Mouse (Mus musculus) skeletal muscle tissue, adult 2 months (tissue): ENCODE results near the gene Sptlc2.

Experiments used
- DNase-seq: peaks from one replicate; pipeline ENCODE4 v3.0.0-alpha.2; 2012; ENCODE audit warnings: low read depth, low spot score

The Sptlc2 gene

GRCm38 (mm10) chr12:87388122-87388774, at the start of gene Sptlc2:
Gene Sptlc2, minus strand, starts transcription at chr12:87388355.
- peak; percentile 99 for DNase-seq

GRCm38 (mm10) chr12:87428885-87429284, 40.7 kb upstream of the Sptlc2 start:
- no peak for DNase-seq

GRCm38 (mm10) chr12:87428295-87428694, 40.1 kb upstream of the Sptlc2 start:
- DNase-seq, result no peak

- no peak for DNase-seq
Measured at GRCm38 (mm10) chr12:87426354-87427031, 38.3 kb upstream of the Sptlc2 start.

- no peak for DNase-seq
Measured at GRCm38 (mm10) chr12:87424516-87424915, 36.4 kb upstream of the Sptlc2 start.

GRCm38 (mm10) chr12:87423700-87424099, 35.5 kb upstream of the Sptlc2 start:
- DNase-seq, result no peak

- DNase-seq, result no peak
Measured at GRCm38 (mm10) chr12:87421708-87422507, 33.8 kb upstream of the Sptlc2 start.

GRCm38 (mm10) chr12:87419974-87420485, 31.9 kb upstream of the Sptlc2 start:
- no peak for DNase-seq

GRCm38 (mm10) chr12:87418921-87419320, 30.8 kb upstream of the Sptlc2 start:
- no peak for DNase-seq

- peak; percentile 51 for DNase-seq
Measured at GRCm38 (mm10) chr12:87416690-87417089, 28.5 kb upstream of the Sptlc2 start.

GRCm38 (mm10) chr12:87415358-87415757, 27.2 kb upstream of the Sptlc2 start:
- DNase-seq, result no peak

- DNase-seq, result no peak
Measured at GRCm38 (mm10) chr12:87413179-87413790, 25.1 kb upstream of the Sptlc2 start.

- no peak for DNase-seq
Measured at GRCm38 (mm10) chr12:87410999-87411398, 22.8 kb upstream of the Sptlc2 start.

- no peak for DNase-seq
Measured at GRCm38 (mm10) chr12:87409123-87409522, 21.0 kb upstream of the Sptlc2 start.

- DNase-seq, result peak; percentile 29
Measured at GRCm38 (mm10) chr12:87407869-87408605, 19.9 kb upstream of the Sptlc2 start.

- DNase-seq, result no peak
Measured at GRCm38 (mm10) chr12:87405721-87406120, 17.6 kb upstream of the Sptlc2 start.

- DNase-seq, result no peak
Measured at GRCm38 (mm10) chr12:87405165-87405564, 17.0 kb upstream of the Sptlc2 start.

- DNase-seq, result no peak
Measured at GRCm38 (mm10) chr12:87401883-87402282, 13.7 kb upstream of the Sptlc2 start.

GRCm38 (mm10) chr12:87399119-87399819, 11.1 kb upstream of the Sptlc2 start:
- no peak for DNase-seq

GRCm38 (mm10) chr12:87397811-87398417, 9.8 kb upstream of the Sptlc2 start:
- DNase-seq, result peak; percentile 25
